Mouse (Mus musculus): ENCODE measurements around the gene Dnah8. TPM values are rescaled to one million over a fixed set of nuclear protein-coding genes. Genes with fewer than 3 reads are reported as not detected.

Dnah8 gene
- polyA plus RNA-seq, 1 experiment = not detected

- no peak overlapping the region for H3K27ac ChIP-seq (replicated peaks; ENCODE audit: low read depth, low read length)
- no peaks in the 10 kb centered on the region for H3K4me1 ChIP-seq (ENCODE audit: control insufficient read depth, insufficient read depth, insufficient read length, low read length)
- no peak overlapping the region for H3K4me3 ChIP-seq (ENCODE audit: insufficient read depth, low read depth, low read length)
Observed at GRCm38 (mm10) chr17:30912536-30912935, 288.4 kb downstream of the Dnah8 start.

- no peak overlapping the region for H3K4me3 ChIP-seq (ENCODE audit: insufficient read depth, low read depth, low read length)
- no peak overlapping the region for H3K27ac ChIP-seq (replicated peaks; ENCODE audit: low read depth, low read length)
- no peaks in the 10 kb centered on the region for H3K4me1 ChIP-seq (ENCODE audit: control insufficient read depth, insufficient read depth, insufficient read length, low read length)
Observed at GRCm38 (mm10) chr17:30914264-30914663, 290.1 kb downstream of the Dnah8 start.

GRCm38 (mm10) chr17:30923566-30923965 is 299.4 kb downstream of the Dnah8 start:
- H3K4me3 ChIP-seq (ENCODE audit: insufficient read depth, low read depth, low read length) = no peak overlapping the region
- H3K4me1 ChIP-seq (ENCODE audit: control insufficient read depth, insufficient read depth, insufficient read length, low read length) = no peaks in the 10 kb centered on the region

More at GRCm38 (mm10) chr17:30923566-30923965, 299.4 kb downstream of the Dnah8 start:
- no peak overlapping the region for H3K27ac ChIP-seq (replicated peaks; ENCODE audit: low read depth, low read length)

Other genes starting within 250 kb of the Dnah8 start
- 5.0 and 11.7 TPM in 2 replicates for gene Btbd9, start 47.9 kb upstream of the Dnah8 start, polyA plus RNA-seq (2012; ENCODE audit: insufficient read depth, insufficient read length, missing spikeins)
- gene Glo1, start 2.5 kb downstream of the Dnah8 start, polyA plus RNA-seq (2012; ENCODE audit: insufficient read depth, insufficient read length, missing spikeins) = 106 and 112 TPM in 2 replicates